ENCODE assay signal across 8 mouse cellular contexts in the genomic region with DNA sequence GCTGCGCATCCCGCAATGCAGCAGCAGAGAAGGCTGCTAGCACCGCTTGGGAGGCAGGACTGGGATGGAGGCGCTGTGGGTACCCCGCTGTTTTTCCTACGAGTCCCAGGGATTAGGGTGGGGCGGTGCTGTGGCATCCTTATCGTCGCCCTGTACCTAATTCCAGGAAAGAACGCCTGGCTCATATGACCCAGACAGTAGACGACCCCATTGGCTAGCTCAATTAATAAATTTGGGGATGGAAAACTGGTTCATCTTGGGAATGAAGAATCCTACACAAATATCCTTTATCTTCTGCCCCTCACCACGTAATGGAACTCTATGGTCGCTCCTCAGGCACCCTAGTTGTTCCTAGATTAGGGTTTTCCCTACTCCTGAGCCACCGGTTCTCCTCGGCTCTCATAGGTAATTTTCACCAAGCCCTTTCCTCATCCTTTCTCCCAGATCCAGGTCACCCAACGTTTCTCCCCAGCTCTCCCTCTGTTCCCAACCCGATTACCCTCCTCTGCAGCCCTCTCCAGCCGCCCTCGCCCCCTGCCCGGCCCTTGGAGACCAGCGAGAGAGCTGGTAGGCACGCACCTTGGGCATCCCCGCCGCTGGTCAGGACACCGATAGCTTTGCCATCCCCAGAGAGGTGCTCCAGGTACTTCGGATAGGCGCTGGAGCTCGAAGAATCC. TPM values are rescaled to one million over a fixed set of nuclear protein-coding genes. Genes with fewer than 3 reads are reported as not detected.
DNase-seq lines count a peak whose midpoint lies in the region; ATAC-seq and TF ChIP-seq lines count a peak whose summit lies in the region.

No protein-coding gene starts in this region.

- no peak overlapping the region for H3K27ac ChIP-seq in forebrain, embryonic 13.5 days
- no peak overlapping the region for H3K27ac ChIP-seq in liver, embryonic 14.5 days
- no peak overlapping the region for H3K27ac ChIP-seq in stomach, embryonic 14.5 days (ENCODE audit: low read length)

- no peaks in the 10 kb centered on the region for H3K27me3 ChIP-seq in forebrain, embryonic 13.5 days
- no peaks in the 10 kb centered on the region for H3K27me3 ChIP-seq in liver, embryonic 14.5 days (ENCODE audit: control insufficient read depth, insufficient read depth, low read length)
- H3K27me3 ChIP-seq in stomach, embryonic 14.5 days (ENCODE audit: control insufficient read depth, insufficient read depth, low read length) = no peaks in the 10 kb centered on the region

- peak overlapping the region; percentile 68 for H3K9ac ChIP-seq in forebrain, embryonic 13.5 days
- peak overlapping the region; percentile 15; the same call in 1 of the 2 replicates for H3K9ac ChIP-seq in liver, embryonic 14.5 days (replicated peaks)
- H3K9ac ChIP-seq in stomach, embryonic 14.5 days (replicated peaks; ENCODE audit: low read depth, low read length) = peak overlapping the region; percentile 30; the same call in 1 of the 2 replicates

- H3K36me3 ChIP-seq in forebrain, embryonic 13.5 days (ENCODE audit: poor library complexity, severe bottlenecking) = no peaks in the 10 kb centered on the region
- no peaks in the 10 kb centered on the region for H3K36me3 ChIP-seq in liver, embryonic 14.5 days (replicated peaks; ENCODE audit: control insufficient read depth, insufficient read depth, low read depth)
- no peaks in the 10 kb centered on the region for H3K36me3 ChIP-seq in stomach, embryonic 14.5 days (ENCODE audit: control insufficient read depth, insufficient read depth, low read length)

- peak overlapping the region; percentile 58 for H3K4me3 ChIP-seq in forebrain, embryonic 13.5 days
- peak overlapping the region; percentile 60 to 72 for H3K4me3 ChIP-seq in liver, embryonic 14.5 days (ENCODE audit: insufficient read depth in 1 of 2, low read depth in 2 of 2, low read length in 2 of 2)
- peak overlapping the region; percentile 44 for H3K4me3 ChIP-seq in stomach, embryonic 14.5 days (ENCODE audit: low read depth, low read length)

- no peak for TF ChIP-seq CTCF in liver, embryonic 14.5 days (IDR thresholded peaks at IDR 0.05; ENCODE audit: low read depth)

- peak; percentile 20 for DNase-seq in embryo, embryonic 10.5 days (ENCODE audit: low spot score)
- DNase-seq in embryo, embryonic 11 days = no peak
- DNase-seq in retina, adult 2 months (ENCODE audit: low read depth, low spot score) = peak; percentile 50
- no peak for DNase-seq in retina, postnatal 1 day
- no peak for DNase-seq in liver, embryonic 14.5 days (ENCODE audit: low read depth in 3 of 3, low spot score in 3 of 3)
- no peak for DNase-seq in kidney, adult 18-20 months

- H3K4me1 ChIP-seq in forebrain, embryonic 13.5 days = peaks cover 9% of the 10 kb centered on the region; the same call in 1 of the 2 replicates
- peaks cover 5 to 11% of the 10 kb centered on the region in 2 experiments for H3K4me1 ChIP-seq in liver, embryonic 14.5 days (replicated peaks; ENCODE audit: control insufficient read depth in 2 of 2, insufficient read depth in 2 of 2, low read length in 1 of 2)
- H3K4me1 ChIP-seq in stomach, embryonic 14.5 days (ENCODE audit: control insufficient read depth, insufficient read depth, low read length) = peaks cover 7% of the 10 kb centered on the region; the same call in 1 of the 2 replicates

- H3K4me2 ChIP-seq in forebrain, embryonic 13.5 days = peak overlapping the region; percentile 90
- H3K4me2 ChIP-seq in liver, embryonic 14.5 days (ENCODE audit: low read depth) = peak overlapping the region; percentile 85
- H3K4me2 ChIP-seq in stomach, embryonic 14.5 days (replicated peaks; ENCODE audit: low read depth, low read length) = peak overlapping the region; percentile 99

- TF ChIP-seq EP300 in liver, embryonic 14.5 days (IDR thresholded peaks at IDR 0.05; ENCODE audit: low read depth) = no peak

- ATAC-seq in forebrain, embryonic 13.5 days = peak; percentile 37
- ATAC-seq in liver, embryonic 14.5 days (ENCODE audit: insufficient read depth) = peak; percentile 27; the same call in 1 of the 2 replicates
- 0 out of 2 replicates have a peak, but pooled peaks have one; percentile 19 for ATAC-seq in stomach, embryonic 14.5 days (ENCODE audit: insufficient number of reproducible peaks, insufficient read depth, low FRiP score, low read depth)

- no peaks in the 10 kb centered on the region for H3K9me3 ChIP-seq in forebrain, embryonic 13.5 days (replicated peaks)
- no peaks in the 10 kb centered on the region for H3K9me3 ChIP-seq in liver, embryonic 14.5 days (ENCODE audit: control insufficient read depth, low read length)
- no peaks in the 10 kb centered on the region for H3K9me3 ChIP-seq in stomach, embryonic 14.5 days (ENCODE audit: control insufficient read depth, low read depth, low read length)

- WGBS in forebrain, embryonic 13.5 days = 1% methylated on average over 28 of the region's 28 CpGs
- under 1% methylated on average over 28 of the region's 28 CpGs for WGBS in liver, embryonic 14.5 days (ENCODE audit: insufficient replicate concordance)
- WGBS in stomach, embryonic 14.5 days = under 1% methylated on average over 28 of the region's 28 CpGs

RNA-seq across cellular contexts. Expression of a gene that starts 0.4 kb away (rescaled TPM):
- 53.1 and 61.1 TPM in 2 replicates for polyA plus RNA-seq in forebrain, embryonic 13.5 days (2015; fragmentation: Nextera tagmentation; extraction: Ambion mirVana)
- polyA plus RNA-seq in liver, embryonic 14.5 days (2012; rRNA removed) = 1.5 and 2.1 TPM in 2 replicates
- 2.9 and 5.4 TPM in 2 replicates for polyA plus RNA-seq in liver, embryonic 14.5 days (2014; fragmentation: Nextera tagmentation; extraction: Ambion mirVana)
- polyA plus RNA-seq in stomach, embryonic 14.5 days (2014; fragmentation: Nextera tagmentation; extraction: Ambion mirVana) = 26.5 and 27.8 TPM in 2 replicates

Comparison
In these comparisons a context has a peak if more than half of its experiments do, and no peak if none do; other contexts are left out.
1. DNase-seq: peak in embryo, embryonic 10.5 days (single experiment) and retina, adult 2 months (single experiment); none in embryo, embryonic 11 days (single experiment), retina, postnatal 1 day (single experiment), liver, embryonic 14.5 days (0 of 3) and kidney, adult 18-20 months (single experiment).
2. H3K9ac ChIP-seq: peak in every context shown above with its lines; median percentile 68 in forebrain, embryonic 13.5 days; 30 in stomach, embryonic 14.5 days; 15 in liver, embryonic 14.5 days.
3. Peak in every context shown above with its lines, with median percentiles within 50 percentile points of each other: ATAC-seq, H3K4me2 ChIP-seq and H3K4me3 ChIP-seq.